Mouse (Mus musculus) A20 (cell line): Measurements from ENCODE around the gene Chrne.
"Not testable (repeated sequence)": the region's sequence is repeated elsewhere in the genome, so short reads cannot be mapped to it uniquely, and the experiment has no call there.

Experiments used
- DNase-seq: peaks from one replicate; pipeline ENCODE4 v3.0.0-alpha.2; 2011; ENCODE audit warnings: low read depth, low spot score

Gene Chrne

GRCm38 (mm10) chr11:70585457-70585856 is 33.6 kb downstream of the Chrne start:
- no peak for DNase-seq

- no peak for DNase-seq
These were observed 35.2 kb downstream of the Chrne start for GRCm38 (mm10) chr11:70583775-70584174.

- peak; percentile 40 for DNase-seq
These were observed 35.8 kb downstream of the Chrne start for GRCm38 (mm10) chr11:70583022-70583714.

GRCm38 (mm10) chr11:70582196-70582595 is 36.8 kb downstream of the Chrne start:
- DNase-seq = no peak

- DNase-seq = no peak
These were observed 38.1 kb downstream of the Chrne start for GRCm38 (mm10) chr11:70580921-70581320.

- DNase-seq = no peak
These were observed 38.7 kb downstream of the Chrne start for GRCm38 (mm10) chr11:70580358-70580720.

GRCm38 (mm10) chr11:70579710-70580357 is 39.2 kb downstream of the Chrne start:
- no peak for DNase-seq

GRCm38 (mm10) chr11:70578962-70579361 is 40.1 kb downstream of the Chrne start:
- no peak for DNase-seq

- DNase-seq = no peak
These were observed 41.8 kb downstream of the Chrne start for GRCm38 (mm10) chr11:70577201-70577600.

GRCm38 (mm10) chr11:70573872-70574271 is 45.1 kb downstream of the Chrne start:
- no peak for DNase-seq

GRCm38 (mm10) chr11:70572348-70572902 is 46.6 kb downstream of the Chrne start:
- no peak for DNase-seq

GRCm38 (mm10) chr11:70571641-70572040 is 47.4 kb downstream of the Chrne start:
- DNase-seq = no peak

GRCm38 (mm10) chr11:70570614-70571013 is 48.4 kb downstream of the Chrne start:
- DNase-seq = not testable (repeated sequence)

- DNase-seq = no peak
These were observed 52.4 kb downstream of the Chrne start for GRCm38 (mm10) chr11:70566586-70566985.
